ENCODE assay signal across 10 mouse cellular contexts in the genomic region with DNA sequence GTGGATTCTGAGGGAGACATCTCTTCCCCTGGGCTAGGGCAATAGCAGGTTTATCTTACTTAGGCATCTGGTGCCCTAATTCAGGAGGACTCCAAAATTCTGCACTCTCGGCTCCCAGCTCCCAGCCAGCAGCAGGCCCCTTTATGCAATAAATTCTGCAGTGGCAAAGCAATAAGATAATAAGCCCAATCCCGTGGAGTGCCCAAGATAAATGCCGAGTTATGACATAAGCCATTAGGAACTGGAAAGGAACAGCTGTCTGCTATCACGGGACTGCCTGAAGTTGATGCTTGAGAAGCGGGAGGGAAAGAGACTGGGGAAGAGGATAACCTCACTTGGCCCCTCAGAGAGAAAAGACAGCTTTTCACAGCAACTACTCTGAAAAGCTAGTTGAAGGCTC.
DNase-seq lines count a peak whose midpoint lies in the region; ATAC-seq and TF ChIP-seq lines count a peak whose summit lies in the region.
"Had no signal": no experiment of that assay in that cellular context is flagged by ENCODE, and none has a peak within 500 bp of the region (broad histone marks: within the 10 kb centered on the region; RNA-seq: fewer than 3 reads in every experiment).

No protein-coding gene starts in this region.

- no peaks in the 10 kb centered on the region for H3K9me3 ChIP-seq in forebrain, postnatal 0 days (ENCODE audit: low read length)
- H3K9me3 ChIP-seq in lung, embryonic 16.5 days (ENCODE audit: control insufficient read depth, low read length) = no peaks in the 10 kb centered on the region
- H3K9me3 ChIP-seq: embryonic facial prominence, embryonic 13.5 days; liver, embryonic 15.5 days had no signal

- H3K9ac ChIP-seq in forebrain, postnatal 0 days = no peak overlapping the region
- H3K9ac ChIP-seq in lung, embryonic 16.5 days (ENCODE audit: low read length) = no peak overlapping the region
- H3K9ac ChIP-seq: embryonic facial prominence, embryonic 13.5 days; liver, embryonic 15.5 days had no signal

- no peaks in the 10 kb centered on the region for H3K36me3 ChIP-seq in forebrain, postnatal 0 days (ENCODE audit: insufficient read depth)
- no peaks in the 10 kb centered on the region for H3K36me3 ChIP-seq in lung, embryonic 16.5 days (ENCODE audit: control insufficient read depth, insufficient read depth, low read length)
- H3K36me3 ChIP-seq: embryonic facial prominence, embryonic 13.5 days; liver, embryonic 15.5 days had no signal

- no peaks in the 10 kb centered on the region for H3K4me1 ChIP-seq in forebrain, postnatal 0 days (ENCODE audit: insufficient read depth)
- H3K4me1 ChIP-seq in lung, embryonic 16.5 days (replicated peaks; ENCODE audit: control insufficient read depth, insufficient read depth, low read length) = no peaks in the 10 kb centered on the region

- no peak for TF ChIP-seq CTCF in forebrain, postnatal 0 days (IDR thresholded peaks at IDR 0.05; ENCODE audit: low read depth)

- no peak overlapping the region for H3K4me2 ChIP-seq in forebrain, postnatal 0 days (ENCODE audit: low read depth)
- H3K4me2 ChIP-seq in lung, embryonic 16.5 days (ENCODE audit: low read depth, low read length) = no peak overlapping the region
- H3K4me2 ChIP-seq: embryonic facial prominence, embryonic 13.5 days; liver, embryonic 15.5 days had no signal

- H3K27ac ChIP-seq in forebrain, postnatal 0 days (ENCODE audit: low read depth, low read length) = no peak overlapping the region
- H3K27ac ChIP-seq in lung, embryonic 16.5 days (ENCODE audit: low read length) = no peak overlapping the region
- H3K27ac ChIP-seq: embryonic facial prominence, embryonic 13.5 days; liver, embryonic 15.5 days had no signal

- peak; percentile 41 for DNase-seq in cerebellum, adult 11 months
- peak; percentile 70 for DNase-seq in brain, adult 2 months (ENCODE audit: low read depth, low spot score)
- no peak for DNase-seq in forebrain, postnatal 0 days
- no peak for DNase-seq in thymus, postnatal 0 days (ENCODE audit: low spot score)
- no peak for DNase-seq in layer of hippocampus, postnatal 36 days
- DNase-seq in spleen, postnatal 36 days (ENCODE audit: low spot score in 2 of 2) = no peak

- no peak overlapping the region for H3K4me3 ChIP-seq in forebrain, postnatal 0 days (ENCODE audit: low read depth, low read length)
- H3K4me3 ChIP-seq in lung, embryonic 16.5 days (ENCODE audit: low read length) = no peak overlapping the region
- H3K4me3 ChIP-seq: embryonic facial prominence, embryonic 13.5 days; liver, embryonic 15.5 days had no signal

- no peak for ATAC-seq in cerebellum, adult (ENCODE audit: insufficient number of reproducible peaks, low FRiP score, low TSS enrichment)
- peak; percentile 64 for ATAC-seq in forebrain, postnatal 0 days
- ATAC-seq in lung, embryonic 16.5 days (ENCODE audit: low read depth) = peak; percentile 96

- 16% methylated on average over 5 of the region's 5 CpGs for WGBS in forebrain, postnatal 0 days
- 28% methylated on average over 5 of the region's 5 CpGs for WGBS in lung, embryonic 16.5 days

- H3K27me3 ChIP-seq in forebrain, postnatal 0 days (ENCODE audit: insufficient read depth, low read length) = no peaks in the 10 kb centered on the region
- no peaks in the 10 kb centered on the region for H3K27me3 ChIP-seq in lung, embryonic 16.5 days (ENCODE audit: control insufficient read depth, insufficient read depth, low read depth, low read length)
- H3K27me3 ChIP-seq: embryonic facial prominence, embryonic 13.5 days; liver, embryonic 15.5 days had no signal

Comparison
In these comparisons a context has a peak if more than half of its experiments do, and no peak if none do; other contexts are left out.
1. DNase-seq: peak in cerebellum, adult 11 months (single experiment) and brain, adult 2 months (single experiment); none in forebrain, postnatal 0 days (single experiment), thymus, postnatal 0 days (single experiment), layer of hippocampus, postnatal 36 days (0 of 2) and spleen, postnatal 36 days (0 of 2).